Mouse (Mus musculus): Measurements from ENCODE around the gene Hectd4.
A peak's percentile ranks its signal among the peaks of the same experiment; 100 is the strongest.
"Not testable (repeated sequence)": the region's sequence is repeated elsewhere in the genome, so short reads cannot be mapped to it uniquely, and the experiment has no call there.

The Hectd4 gene

DNA sequence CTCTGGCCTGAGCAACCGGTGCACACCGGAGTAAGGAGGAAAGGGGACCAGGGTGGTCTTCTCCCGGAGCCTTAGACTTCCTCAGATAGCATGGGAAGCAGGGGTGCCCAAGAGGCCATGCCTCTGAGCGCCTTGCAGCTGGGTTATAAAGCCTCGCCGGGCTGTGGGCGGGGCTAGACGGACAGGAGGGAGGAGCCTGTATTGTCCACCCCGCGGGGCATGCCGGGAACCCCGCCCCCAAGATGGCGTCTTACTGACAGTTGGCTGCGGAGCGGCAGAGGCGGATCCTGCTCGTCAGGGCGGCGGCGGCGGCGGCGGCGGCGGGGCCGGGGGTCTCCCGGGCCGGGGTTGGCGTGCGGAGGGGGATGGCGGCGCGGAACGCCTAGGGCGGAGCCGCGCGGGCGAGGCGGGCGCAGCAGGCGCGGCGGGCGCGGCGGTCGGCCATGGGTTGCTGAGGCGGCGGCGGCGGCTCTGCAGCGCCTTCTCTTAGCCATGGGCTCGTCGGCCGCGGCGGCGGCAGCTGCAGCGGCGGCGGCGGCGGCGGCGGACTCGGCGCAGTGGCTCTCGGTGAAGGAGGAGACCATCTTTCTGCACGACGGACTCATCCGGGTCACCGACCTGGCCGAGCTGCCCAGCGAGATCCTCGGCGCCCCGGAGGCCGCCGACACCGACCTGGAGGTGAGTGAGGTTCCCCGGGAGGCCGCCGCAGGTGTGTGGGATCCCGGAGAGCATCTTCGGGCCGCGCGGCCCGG is at the start of gene Hectd4:
Hectd4 (plus strand) TSS at position 240 of the 752 bp plus-strand sequence.
- peak; percentile 97 for DNase-seq

- DNase-seq, result no peak
Measured at GRCm38 (mm10) chr5:121172835-121173234, 47.2 kb upstream of the Hectd4 start.

- no peak for DNase-seq
Measured at GRCm38 (mm10) chr5:121179077-121179857, 40.8 kb upstream of the Hectd4 start.

DNA sequence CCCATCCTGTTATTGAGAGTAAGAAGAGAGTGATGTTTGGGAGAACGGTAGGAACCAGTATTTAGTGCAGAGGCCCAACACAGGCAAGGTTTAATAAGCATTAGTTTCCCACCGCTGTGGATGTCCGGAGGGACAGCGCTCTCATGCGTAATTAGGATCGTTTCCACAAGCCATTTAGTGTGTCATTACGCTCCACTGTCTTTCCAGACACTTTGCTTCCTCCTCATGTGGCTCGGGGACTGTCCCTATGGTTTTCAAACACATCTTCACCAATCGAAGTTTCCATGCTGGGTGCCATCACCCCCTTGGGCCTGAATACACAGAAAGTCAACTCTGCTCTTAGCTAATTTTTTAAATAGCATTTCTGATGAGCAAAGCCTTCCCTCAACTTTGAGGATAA is 36.8 kb upstream of the Hectd4 start:
- DNase-seq, result no peak

- no peak for DNase-seq
Measured at GRCm38 (mm10) chr5:121184375-121184774, 35.6 kb upstream of the Hectd4 start.

DNA sequence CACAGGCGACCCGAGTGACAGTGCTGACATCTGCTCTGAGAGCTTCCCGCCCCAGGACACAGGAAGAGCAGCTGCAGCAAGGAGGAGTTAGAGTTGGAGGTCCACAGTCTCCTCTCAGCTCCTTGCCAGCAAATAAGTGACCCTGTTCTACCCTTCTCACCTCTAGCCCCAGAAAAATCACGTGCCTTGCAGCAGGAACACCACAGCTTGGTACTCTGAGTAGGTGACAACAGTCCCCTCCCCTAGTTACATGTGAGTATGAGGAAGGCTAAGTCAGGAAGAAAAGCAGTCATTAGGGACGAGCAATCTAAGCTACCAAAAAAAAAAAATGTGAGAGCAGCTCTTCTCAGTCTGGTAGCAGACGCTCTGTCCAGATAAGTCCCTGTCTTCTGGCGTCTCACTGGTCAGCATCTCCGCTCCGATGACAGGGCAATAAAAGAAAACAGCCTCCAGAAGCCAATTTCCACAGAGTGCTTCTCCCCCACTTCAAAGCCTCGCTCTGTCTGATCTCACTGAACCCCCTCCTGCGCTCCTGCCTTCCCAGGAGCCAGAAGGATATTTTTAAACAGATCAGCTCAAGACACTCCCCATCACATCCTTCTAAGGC is 35.0 kb upstream of the Hectd4 start:
- DNase-seq, result peak; percentile 26

GRCm38 (mm10) chr5:121187580-121188001 is 32.4 kb upstream of the Hectd4 start:
- DNase-seq, result no peak

- no peak for DNase-seq
Measured at GRCm38 (mm10) chr5:121188265-121188664, 31.8 kb upstream of the Hectd4 start.

DNA sequence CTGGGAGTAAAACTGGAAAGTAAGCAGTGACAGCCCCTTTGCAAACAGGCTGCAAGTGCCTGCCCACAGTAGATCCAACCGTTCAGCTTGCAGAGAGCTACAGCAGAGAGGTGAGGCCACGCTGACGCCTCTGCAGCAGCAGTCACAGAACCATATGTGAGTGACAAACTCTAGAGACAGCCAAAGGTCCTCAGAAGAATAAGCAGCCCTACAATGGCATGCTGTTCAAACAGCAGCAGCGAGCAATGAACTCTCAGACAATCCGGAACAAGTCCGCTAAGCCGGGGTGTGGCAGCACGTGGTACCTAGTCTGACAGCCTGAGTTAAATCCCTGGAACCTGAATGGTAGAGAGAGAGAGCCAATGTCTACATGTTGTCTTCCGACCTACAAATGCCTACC is 30.8 kb upstream of the Hectd4 start:
- no peak for DNase-seq

DNA sequence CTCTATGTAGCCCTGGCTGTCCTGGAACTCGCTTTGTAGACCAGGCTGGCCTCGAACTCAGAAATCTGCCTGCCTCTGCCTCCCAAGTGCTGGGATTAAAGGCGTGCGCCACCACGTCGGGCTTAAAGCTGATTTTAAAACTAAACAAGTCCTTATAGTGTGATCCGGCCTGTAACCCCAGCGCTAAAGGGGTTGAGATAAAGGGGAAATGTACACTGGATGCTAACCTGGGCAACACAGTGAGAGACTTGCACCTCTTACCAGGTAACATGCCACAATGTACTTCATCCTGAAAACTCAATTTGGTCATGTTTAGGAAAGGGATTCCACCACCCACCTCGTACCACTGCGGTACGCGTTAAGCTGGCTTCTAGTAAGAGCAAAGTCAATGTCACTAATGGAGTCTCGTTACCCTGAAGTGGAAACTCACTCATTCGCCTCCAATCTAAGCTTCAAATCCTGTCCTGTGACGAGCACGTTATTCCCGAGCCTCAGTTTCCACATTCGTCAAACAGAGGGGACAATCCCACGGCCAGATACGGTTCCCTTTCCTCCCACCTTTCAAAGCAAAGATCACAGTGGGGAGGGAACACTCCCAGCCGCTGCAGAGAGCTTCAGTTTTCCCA is 29.7 kb upstream of the Hectd4 start:
- DNase-seq, result no peak

DNA sequence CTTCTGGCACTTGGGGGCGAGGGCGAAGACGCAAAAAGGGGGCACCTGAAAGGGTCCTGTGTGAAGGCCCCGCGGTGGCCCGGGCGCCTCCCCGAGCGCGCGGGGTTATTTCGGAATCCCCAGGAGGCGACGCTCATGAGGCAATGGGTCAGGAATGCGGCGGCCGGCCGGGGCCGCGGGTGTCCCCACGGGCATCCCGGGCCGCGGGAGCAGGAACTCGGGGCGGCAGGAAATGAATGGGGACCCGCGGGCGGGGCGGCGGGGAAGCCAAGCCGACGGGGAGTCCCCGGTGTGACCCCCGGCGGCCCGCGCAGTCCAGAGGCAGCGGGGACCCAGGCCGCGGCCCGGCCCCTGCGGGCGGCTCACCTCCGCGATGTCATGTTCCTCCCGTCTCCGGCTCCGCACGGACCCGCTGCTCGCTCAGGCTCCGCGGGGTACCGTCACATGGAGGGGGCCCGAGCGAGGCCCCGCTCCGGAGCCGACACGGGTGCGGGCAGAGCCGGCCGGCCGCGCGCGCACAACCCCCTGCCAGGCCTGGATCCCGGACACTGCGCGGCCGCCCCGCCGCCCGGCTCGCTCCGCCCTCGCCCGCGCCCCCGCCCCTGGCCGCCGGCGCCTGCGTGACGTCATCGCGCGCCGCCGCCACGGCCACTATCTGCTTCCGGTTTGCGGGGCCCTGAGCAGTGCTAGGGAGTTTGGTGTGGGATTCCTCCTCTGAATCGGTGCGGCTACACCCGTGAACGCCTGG is 29.0 kb upstream of the Hectd4 start, which contains the start of gene Ptpn11:
Ptpn11 (minus strand) TSS at position 562 of the 748 bp plus-strand sequence.
- DNase-seq, result peak; percentile 92

DNA sequence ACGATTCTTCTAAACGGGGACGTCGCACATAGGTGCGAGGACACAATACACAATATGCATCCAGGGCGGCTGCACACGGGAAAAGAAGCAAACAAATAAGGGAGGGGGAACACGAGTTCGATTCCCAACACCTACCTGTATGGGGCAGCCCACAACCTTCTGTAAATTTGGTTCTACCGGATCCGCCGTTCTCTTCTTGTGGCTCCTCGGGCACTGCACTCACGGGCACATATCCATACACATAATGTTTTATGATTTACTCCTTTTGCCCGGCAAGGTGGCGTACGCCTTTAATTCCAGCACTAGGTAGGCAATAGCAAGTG is 28.5 kb upstream of the Hectd4 start:
- no peak for DNase-seq

GRCm38 (mm10) chr5:121194173-121194572 is 25.8 kb upstream of the Hectd4 start:
- no peak for DNase-seq

GRCm38 (mm10) chr5:121196764-121197163 is 23.3 kb upstream of the Hectd4 start:
- no peak for DNase-seq

- no peak for DNase-seq
Measured at GRCm38 (mm10) chr5:121197337-121197736, 22.7 kb upstream of the Hectd4 start.

DNA sequence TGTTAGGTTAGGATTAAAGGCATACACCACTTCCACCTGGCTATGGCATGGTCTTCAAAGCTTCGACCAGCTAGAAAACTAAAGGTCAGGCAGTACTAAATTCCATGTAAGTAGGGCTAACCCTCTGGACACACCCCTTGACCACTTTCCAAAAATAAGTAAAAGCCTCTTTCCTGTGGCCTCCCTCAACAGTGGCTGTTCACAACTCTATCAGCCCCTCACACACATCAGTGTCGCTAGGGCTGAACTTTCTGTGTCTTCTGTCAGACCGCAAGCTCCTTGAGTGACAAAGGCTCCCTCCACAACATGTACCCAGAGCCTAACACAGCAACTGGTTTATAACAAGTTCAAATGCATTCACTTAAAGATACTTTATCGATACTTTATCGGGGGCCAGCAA is 21.6 kb upstream of the Hectd4 start:
- no peak for DNase-seq

GRCm38 (mm10) chr5:121201739-121202138 is 18.3 kb upstream of the Hectd4 start:
- peak; percentile 62 for DNase-seq

- DNase-seq, result no peak
Measured at GRCm38 (mm10) chr5:121202467-121202866, 17.6 kb upstream of the Hectd4 start.

DNA sequence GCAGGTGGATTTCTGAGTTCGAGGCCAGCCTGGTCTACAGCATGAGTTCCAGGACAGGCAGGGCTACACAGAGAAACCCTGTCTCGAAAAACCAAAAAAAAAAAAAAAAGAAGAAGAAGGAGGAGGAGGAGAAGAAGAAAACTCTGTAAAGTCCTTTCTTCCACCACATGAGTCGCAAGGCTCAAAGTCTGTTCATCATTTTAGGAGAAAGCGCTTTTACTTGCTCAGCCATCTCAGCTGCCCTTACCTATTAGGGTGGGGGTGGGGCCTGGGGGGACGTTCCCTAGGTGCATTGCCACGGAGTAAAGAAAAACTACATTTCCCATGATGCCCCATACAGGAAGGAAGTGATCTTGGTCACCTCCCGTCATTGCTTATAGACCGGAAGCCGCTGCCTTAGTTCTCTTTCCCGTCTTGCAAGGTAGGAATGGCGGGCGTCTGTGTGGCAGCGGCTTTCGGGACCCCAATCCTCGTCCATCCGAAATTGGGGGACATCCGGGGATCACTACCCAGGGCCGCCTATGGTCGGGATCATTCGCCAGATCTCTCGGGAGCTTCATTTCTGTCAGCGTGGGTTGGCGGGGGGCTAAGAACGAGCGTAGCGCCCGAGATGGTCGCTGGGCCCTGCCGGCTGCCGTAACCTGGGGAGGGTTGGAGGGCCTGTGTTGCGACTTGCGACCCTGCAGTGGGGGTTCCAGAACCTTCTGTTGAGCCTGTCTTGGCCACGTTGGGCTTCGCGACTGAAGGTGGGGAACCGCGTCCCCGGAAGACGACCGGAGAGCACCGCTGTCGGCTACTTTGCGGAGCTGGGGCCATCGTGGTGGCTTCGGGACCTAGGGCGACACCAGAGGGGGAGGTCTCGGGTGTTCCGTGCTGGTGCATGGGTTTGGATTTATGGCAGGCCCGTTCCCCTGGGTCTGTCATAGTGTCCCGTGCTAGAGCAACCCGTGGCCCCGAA is 15.6 kb upstream of the Hectd4 start, which contains the start of gene Rpl6:
Rpl6 (plus strand) TSS at position 350 of the 958 bp plus-strand sequence.
- DNase-seq, result peak; percentile 91

DNA sequence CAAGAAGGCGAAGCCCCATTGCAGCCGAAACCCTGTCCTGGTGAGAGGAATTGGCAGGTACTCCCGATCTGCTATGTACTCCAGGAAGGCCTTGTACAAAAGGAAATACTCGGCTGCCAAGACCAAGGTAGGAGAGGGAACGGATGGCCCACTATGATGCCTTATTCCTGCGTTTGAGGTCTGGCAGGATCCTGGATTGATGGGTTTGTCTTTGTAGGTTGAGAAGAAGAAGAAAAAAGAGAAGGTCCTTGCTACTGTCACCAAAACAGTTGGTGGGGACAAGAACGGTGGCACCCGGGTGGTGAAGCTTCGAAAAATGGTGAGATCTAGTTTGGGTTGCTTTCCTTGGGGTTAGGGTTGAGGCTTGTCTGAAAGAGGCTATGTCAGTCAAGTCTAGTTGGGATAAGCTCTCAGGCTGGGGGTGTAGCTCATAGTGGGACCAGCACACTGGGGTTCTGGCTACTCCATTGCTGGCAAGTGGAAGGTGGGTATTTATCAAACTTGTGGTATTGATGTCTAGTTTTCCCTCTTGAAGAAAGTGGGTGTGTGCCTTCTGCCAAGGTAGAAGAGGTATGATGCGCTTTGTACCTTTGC is 14.4 kb upstream of the Hectd4 start:
- not testable (repeated sequence) for DNase-seq

DNA sequence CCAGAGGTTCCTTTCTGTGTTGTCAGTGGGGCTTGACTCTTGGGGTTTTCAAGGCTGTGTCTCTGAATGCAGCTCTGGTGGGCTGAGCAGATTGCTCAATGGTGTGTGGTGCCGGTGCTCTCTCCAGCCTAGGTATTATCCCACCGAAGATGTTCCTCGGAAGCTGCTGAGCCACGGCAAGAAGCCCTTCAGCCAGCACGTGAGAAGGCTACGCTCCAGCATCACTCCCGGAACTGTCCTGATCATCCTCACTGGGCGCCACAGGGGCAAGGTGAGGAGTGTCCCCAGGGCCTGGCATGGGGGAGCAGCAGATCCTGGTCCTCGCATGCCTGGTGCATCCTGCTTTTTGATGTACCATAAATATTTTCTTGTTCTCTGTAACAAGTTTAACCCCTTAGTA is 13.5 kb upstream of the Hectd4 start:
- no peak for DNase-seq

Data from embryo, embryonic 11 days (tissue).